Mouse (Mus musculus) heart, embryonic 13.5 days (tissue): ENCODE results near the gene Rinl. TPM values are rescaled to one million over a fixed set of nuclear protein-coding genes. Genes with fewer than 3 reads are reported as not detected.

Experiments
- ATAC-seq: fragments of 200-750 bp; cut with Nextera tagmentation; 2 replicates; pipeline ENCODE4 v1.8.0; 2017; ENCODE audit warnings: moderate TSS enrichment; ENCODE audit not compliant: insufficient number of reproducible peaks, low FRiP score, low TSS enrichment; ENCODE audit errors: extremely low read depth
- H3K27ac ChIP-seq: fragments of 300-500 bp; sonication (generic); replicated peaks from 2 replicates; pipeline ENCODE4 v1.5.1; 2015; ENCODE audit warnings: moderate library complexity, mild to moderate bottlenecking, inconsistent platforms
- H3K27me3 ChIP-seq: fragments of 300-500 bp; sonication (generic); replicated peaks from 2 replicates; pipeline ENCODE4 v1.6.1; 2015; ENCODE audit warnings: mild to moderate bottlenecking, inconsistent platforms
- H3K36me3 ChIP-seq: fragments of 300-500 bp; sonication (generic); 2 replicates; pipeline ENCODE4 v1.6.1; 2015; ENCODE audit warnings: mild to moderate bottlenecking, inconsistent platforms
- H3K4me1 ChIP-seq: fragments of 300-500 bp; sonication (generic); 2 replicates; pipeline ENCODE4 v1.6.1; 2015; ENCODE audit warnings: inconsistent platforms
- H3K4me2 ChIP-seq: fragments of 300-500 bp; sonication (generic); 2 replicates; pipeline ENCODE4 v1.6.1; 2015; ENCODE audit warnings: inconsistent platforms, mild to moderate bottlenecking, moderate library complexity
- H3K4me3 ChIP-seq: fragments of 300-500 bp; sonication (generic); 2 replicates; pipeline ENCODE4 v1.5.1; 2015; ENCODE audit warnings: moderate library complexity, mild to moderate bottlenecking, inconsistent platforms
- H3K9ac ChIP-seq: fragments of 300-500 bp; sonication (generic); 2 replicates; pipeline ENCODE4 v1.6.1; 2015; ENCODE audit warnings: inconsistent platforms, mild to moderate bottlenecking, moderate library complexity
- H3K9me3 ChIP-seq: fragments of 300-500 bp; sonication (generic); 2 replicates; pipeline ENCODE4 v1.6.1; 2016; ENCODE audit warnings: inconsistent platforms
- WGBS: fragments of 180-500 bp; shearing (Covaris S2); methylation state at CpG from one replicate; pipeline ENCODE4 v1.1.7; 2015; ENCODE audit warnings: mixed read lengths; 5-methylcytosine and 5-hydroxymethylcytosine counted together
- polyA plus RNA-seq: library from polyadenylated mRNA; unstranded; fragments of >200 nt; fragmentation: Nextera tagmentation; extraction: Ambion mirVana; gene quantifications from 2 replicates; pipeline ENCODE4 v1.2.1, GENCODE M21; 2015

Gene Rinl
- polyA plus RNA-seq, 1 experiment from 2014 or later, result 2.7 TPM

- no peaks in the 10 kb centered on the region for H3K27me3 ChIP-seq
- peaks cover 41% of the 10 kb centered on the region for H3K36me3 ChIP-seq
- H3K9ac ChIP-seq, result peak overlapping the region; percentile 54
- H3K9me3 ChIP-seq, result no peaks in the 10 kb centered on the region
- H3K4me1 ChIP-seq, result peaks cover 22% of the 10 kb centered on the region
- no peak for ATAC-seq
- H3K4me2 ChIP-seq, result no peak overlapping the region
- WGBS, result 54% methylated on average over 7 of the region's 7 CpGs
- 0 out of 2 replicates have a peak overlapping the region, but pooled peaks have one; percentile 53 for H3K27ac ChIP-seq
- H3K4me3 ChIP-seq, result no peak overlapping the region
Observed at GRCm38 (mm10) chr7:28780857-28781256, 7.9 kb upstream of the Rinl start.

DNA sequence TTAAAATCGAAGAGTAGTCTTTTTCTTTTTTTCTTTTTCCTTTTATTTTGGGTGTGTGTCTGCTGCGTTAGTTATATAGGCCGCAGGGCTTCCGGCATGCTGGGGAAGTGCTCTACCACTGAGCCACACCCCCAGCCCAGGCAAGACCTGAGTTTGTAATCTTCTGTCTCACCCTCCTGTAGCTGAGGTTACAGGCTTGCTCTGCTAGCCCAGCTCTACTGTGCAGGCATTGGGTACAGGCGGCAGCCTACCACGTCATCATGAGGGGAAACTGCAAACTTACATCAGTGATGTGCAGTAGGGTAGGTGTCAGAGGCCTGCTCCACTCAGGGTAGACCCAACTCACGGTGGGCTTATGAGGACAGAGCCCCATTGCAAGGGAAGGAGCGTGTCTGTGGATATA lies 7.5 kb upstream of the Rinl start:
- H3K27ac ChIP-seq, result no peak overlapping the region
- peak overlapping the region; percentile 54; the same call in 1 of the 2 replicates for H3K9ac ChIP-seq
- peaks cover 24% of the 10 kb centered on the region for H3K4me1 ChIP-seq
- no peak for ATAC-seq
- no peaks in the 10 kb centered on the region for H3K9me3 ChIP-seq
- H3K27me3 ChIP-seq, result no peaks in the 10 kb centered on the region
- no peak overlapping the region for H3K4me2 ChIP-seq
- WGBS, result 84% methylated on average over 8 of the region's 8 CpGs
- H3K36me3 ChIP-seq, result peaks cover 43% of the 10 kb centered on the region
- no peak overlapping the region for H3K4me3 ChIP-seq

DNA sequence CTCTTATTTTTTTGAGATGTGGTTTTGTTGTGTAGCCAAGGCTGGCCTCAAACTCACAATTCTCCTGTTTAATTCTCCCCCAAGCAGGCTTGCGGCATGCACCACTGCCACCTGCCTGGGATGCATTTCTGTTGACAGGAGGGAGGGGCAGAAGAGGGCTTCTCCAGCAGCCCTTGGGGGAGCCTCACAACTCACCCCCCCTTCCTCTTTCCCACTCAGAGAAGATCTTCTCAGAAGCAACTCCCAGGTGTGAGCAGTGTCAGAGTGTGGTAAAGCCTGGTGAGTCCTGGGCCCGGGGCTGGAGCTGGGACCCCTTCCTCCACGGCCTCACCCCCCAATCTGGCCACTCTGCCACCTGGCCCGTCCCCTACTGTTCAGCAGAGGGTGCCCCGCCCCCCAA lies 3.6 kb upstream of the Rinl start:
- Histone ChIP-seq H3K27me3 (no peaks in the 10 kb centered on the region), H3K9me3 (no peaks in the 10 kb centered on the region), H3K9ac (no peak overlapping the region), H3K4me1 (peaks cover 37% of the 10 kb centered on the region), H3K27ac (no peak overlapping the region), H3K4me3 (no peak overlapping the region), H3K4me2 (no peak overlapping the region), H3K36me3 (peaks cover 52% of the 10 kb centered on the region)
- no peak for ATAC-seq
- WGBS, result 63% methylated on average over 5 of the region's 5 CpGs

GRCm38 (mm10) chr7:28787884-28788283 lies 885 bp upstream of the Rinl start:
- Histone ChIP-seq H3K27me3 (no peaks in the 10 kb centered on the region), H3K4me2 (no peak overlapping the region), H3K36me3 (peaks cover 49% of the 10 kb centered on the region), H3K4me1 (peaks cover 20% of the 10 kb centered on the region), H3K9me3 (no peaks in the 10 kb centered on the region), H3K27ac (no peak overlapping the region), H3K4me3 (no peak overlapping the region), H3K9ac (no peak overlapping the region)
- no peak for ATAC-seq
- WGBS, result 92% methylated on average over 9 of the region's 9 CpGs

- no peak overlapping the region for H3K4me3 ChIP-seq
- H3K9ac ChIP-seq, result no peak overlapping the region
- H3K4me1 ChIP-seq, result 0 out of 2 replicates have a peak, but pooled peaks cover 17% of the 10 kb centered on the region
- ATAC-seq, result no peak
- H3K36me3 ChIP-seq, result peaks cover 36% of the 10 kb centered on the region
- H3K4me2 ChIP-seq, result no peak overlapping the region
- no peaks in the 10 kb centered on the region for H3K27me3 ChIP-seq
- no peak overlapping the region for H3K27ac ChIP-seq
- WGBS, result 76% methylated on average over 3 of the region's 3 CpGs
- no peaks in the 10 kb centered on the region for H3K9me3 ChIP-seq
Observed at GRCm38 (mm10) chr7:28789235-28789634, 466 bp downstream of the Rinl start.

GRCm38 (mm10) chr7:28790066-28790806 lies 1.5 kb downstream of the Rinl start:
- H3K27ac ChIP-seq, result no peak overlapping the region
- H3K36me3 ChIP-seq, result peaks cover 28% of the 10 kb centered on the region
- 54% methylated on average over 8 of the region's 8 CpGs for WGBS
- H3K4me1 ChIP-seq, result 0 out of 2 replicates have a peak, but pooled peaks cover 17% of the 10 kb centered on the region
- no peak overlapping the region for H3K9ac ChIP-seq
- H3K4me2 ChIP-seq, result no peak overlapping the region
- no peaks in the 10 kb centered on the region for H3K27me3 ChIP-seq
- no peak for ATAC-seq
- no peak overlapping the region for H3K4me3 ChIP-seq
- H3K9me3 ChIP-seq, result no peaks in the 10 kb centered on the region

- H3K27ac ChIP-seq, result no peak overlapping the region
- ATAC-seq, result no peak
- no peak overlapping the region for H3K4me2 ChIP-seq
- no peak overlapping the region for H3K4me3 ChIP-seq
- peaks cover 25% of the 10 kb centered on the region for H3K4me1 ChIP-seq
- H3K27me3 ChIP-seq, result no peaks in the 10 kb centered on the region
- H3K36me3 ChIP-seq, result peaks cover 15% of the 10 kb centered on the region
- no peaks in the 10 kb centered on the region for H3K9me3 ChIP-seq
- H3K9ac ChIP-seq, result no peak overlapping the region
Observed at GRCm38 (mm10) chr7:28791706-28792105, 2.9 kb downstream of the Rinl start.

DNA sequence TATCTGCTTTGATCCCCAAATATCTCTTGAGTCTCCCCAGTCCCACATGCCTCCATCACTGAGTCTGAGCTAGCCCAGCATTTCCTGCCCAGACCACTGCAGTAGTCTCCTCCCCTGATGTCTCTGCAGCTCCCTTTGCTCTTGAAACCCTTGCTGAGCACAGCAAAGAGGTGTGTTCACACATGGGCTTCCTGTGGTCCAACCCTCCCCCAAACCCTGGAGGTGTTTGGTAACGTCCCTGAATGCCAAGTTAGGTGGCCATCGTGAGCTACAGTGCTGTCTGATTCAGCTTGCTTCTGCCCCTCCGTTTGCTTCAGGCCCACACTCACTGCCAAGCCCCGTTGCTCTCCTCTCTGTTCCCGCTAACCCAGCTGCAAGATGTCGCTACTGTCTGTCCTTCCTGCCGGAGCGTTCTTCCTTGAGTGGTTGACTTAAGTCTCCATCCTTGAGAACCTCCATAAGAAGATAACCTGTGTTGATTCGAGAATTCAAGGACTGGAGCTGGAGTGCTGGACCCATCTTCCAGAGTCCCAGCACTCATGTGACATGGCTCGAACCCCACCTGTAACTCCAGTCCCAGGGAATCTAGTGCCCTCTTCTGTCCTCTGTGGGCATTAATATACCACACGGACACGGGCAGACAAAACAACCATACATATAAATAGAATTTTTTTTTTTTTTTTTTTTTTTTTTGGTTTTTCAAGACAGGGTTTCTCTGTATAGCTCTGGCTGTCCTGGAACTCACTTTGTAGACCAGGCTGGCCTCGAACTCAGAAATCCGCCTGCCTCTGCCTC lies 3.8 kb downstream of the Rinl start:
- H3K36me3 ChIP-seq, result peaks cover 9% of the 10 kb centered on the region
- no peaks in the 10 kb centered on the region for H3K27me3 ChIP-seq
- peaks cover 30% of the 10 kb centered on the region for H3K4me1 ChIP-seq
- H3K4me2 ChIP-seq, result no peak overlapping the region
- no peaks in the 10 kb centered on the region for H3K9me3 ChIP-seq
- no peak for ATAC-seq
- H3K27ac ChIP-seq, result no peak overlapping the region
- WGBS, result 66% methylated on average over 14 of the region's 14 CpGs
- no peak overlapping the region for H3K4me3 ChIP-seq
- no peak overlapping the region for H3K9ac ChIP-seq

DNA sequence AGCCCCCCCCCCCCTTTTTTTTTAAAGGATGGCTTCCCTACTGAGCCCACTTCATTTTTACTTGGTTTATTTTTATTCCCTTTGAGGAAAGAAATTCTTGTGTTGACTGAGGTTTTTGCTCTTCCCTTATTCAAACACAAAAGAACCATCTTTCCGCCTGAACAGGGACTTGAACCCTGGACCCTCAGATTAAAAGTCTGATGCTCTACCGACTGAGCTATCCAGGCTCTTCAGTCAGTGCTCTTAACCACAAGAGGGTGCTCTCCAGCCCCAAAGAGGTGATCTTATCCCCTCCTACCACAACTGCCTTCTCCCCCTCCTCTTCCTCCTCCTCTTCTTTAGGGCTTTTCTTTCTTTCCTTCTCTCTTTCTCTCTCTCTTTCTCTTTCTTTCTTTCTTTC lies 5.1 kb downstream of the Rinl start:
- Histone ChIP-seq H3K27me3 (no peaks in the 10 kb centered on the region), H3K4me1 (peaks cover 23% of the 10 kb centered on the region), H3K36me3 (no peaks in the 10 kb centered on the region), H3K9ac (no peak overlapping the region), H3K27ac (no peak overlapping the region), H3K9me3 (no peaks in the 10 kb centered on the region), H3K4me2 (no peak overlapping the region), H3K4me3 (no peak overlapping the region)
- WGBS, result 36% methylated on average over 2 of the region's 2 CpGs
- no peak for ATAC-seq

DNA sequence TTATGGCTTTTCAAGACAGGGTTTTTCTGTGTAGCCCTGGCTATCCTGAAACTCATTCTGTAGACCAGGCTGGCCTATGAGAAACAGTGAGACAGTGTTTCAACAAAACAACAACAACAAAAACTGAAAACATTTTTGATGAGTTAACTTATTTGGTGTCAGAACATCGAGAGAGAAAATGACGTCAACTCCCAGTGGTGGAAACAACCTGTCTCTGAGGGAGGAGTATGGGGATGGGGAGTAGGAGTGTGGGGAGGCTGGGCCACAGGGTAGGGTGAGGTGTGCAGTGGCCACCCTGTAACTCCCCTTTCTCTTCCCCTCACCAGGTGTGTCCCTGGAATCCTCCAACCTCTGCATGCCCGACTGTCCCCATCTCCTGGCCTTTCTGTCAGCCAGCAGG lies 5.7 kb downstream of the Rinl start:
- Histone ChIP-seq H3K27me3 (no peaks in the 10 kb centered on the region), H3K4me1 (peaks cover 18% of the 10 kb centered on the region), H3K9me3 (no peaks in the 10 kb centered on the region), H3K4me3 (no peak overlapping the region), H3K9ac (no peak overlapping the region), H3K4me2 (no peak overlapping the region), H3K36me3 (no peaks in the 10 kb centered on the region), H3K27ac (no peak overlapping the region)
- WGBS, result 67% methylated on average over 3 of the region's 3 CpGs
- ATAC-seq, result no peak

GRCm38 (mm10) chr7:28795832-28796231 lies 7.1 kb downstream of the Rinl start:
- peak overlapping the region; percentile 34 for H3K4me3 ChIP-seq
- H3K9ac ChIP-seq, result no peak overlapping the region
- WGBS, result 62% methylated on average over 15 of the region's 15 CpGs
- H3K4me1 ChIP-seq, result peaks cover 18% of the 10 kb centered on the region
- peak overlapping the region; percentile 60 for H3K27ac ChIP-seq
- no peak for ATAC-seq
- H3K9me3 ChIP-seq, result no peaks in the 10 kb centered on the region
- no peaks in the 10 kb centered on the region for H3K36me3 ChIP-seq
- no peaks in the 10 kb centered on the region for H3K27me3 ChIP-seq
- peak overlapping the region; percentile 62 for H3K4me2 ChIP-seq
